Mouse (Mus musculus): ENCODE measurements around the gene Ablim2.

DNA sequence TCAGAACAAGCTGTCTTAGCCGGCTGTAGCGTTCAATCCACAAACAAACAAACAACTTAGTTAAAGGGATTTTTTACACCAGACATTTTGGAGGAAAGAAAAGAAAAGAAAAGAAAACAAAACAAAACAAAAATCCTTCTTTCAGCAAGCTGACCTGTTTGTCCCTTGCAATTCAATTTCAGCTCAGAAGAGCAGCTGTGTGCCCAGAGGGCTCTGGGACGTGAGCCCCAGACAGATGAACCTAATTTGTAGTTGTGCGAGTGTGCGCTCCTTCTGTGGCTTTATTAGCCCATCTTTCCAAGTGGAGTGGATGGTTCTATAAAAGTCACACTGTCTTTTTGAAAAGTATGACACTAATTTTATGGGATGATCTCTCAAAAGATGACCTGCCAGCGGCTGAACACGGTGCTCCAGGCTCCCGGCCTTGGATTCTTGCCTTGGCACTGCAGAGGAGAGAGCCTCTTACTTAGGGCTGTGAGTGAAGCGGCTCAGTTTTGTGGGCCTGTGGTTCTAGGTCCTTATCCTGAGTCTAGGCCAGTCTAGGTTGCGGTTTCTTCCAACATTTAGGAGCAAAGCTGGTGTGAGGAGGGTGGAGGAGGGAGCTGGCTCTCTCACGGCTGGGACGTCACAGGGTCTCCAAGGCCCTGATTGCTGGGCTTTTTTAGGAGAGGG lies 158.1 kb downstream of the Ablim2 start:
- no peak for TF ChIP-seq CTCF (conservative IDR thresholded peaks at IDR 0.05; ENCODE audit: insufficient read depth, insufficient read length, low read depth, low read length)
- no peak for TF ChIP-seq POLR2A (IDR thresholded peaks at IDR 0.05; ENCODE audit: low read depth, low read length)
